Mouse (Mus musculus) neural tube, embryonic 12.5 days (tissue): ENCODE data around the gene Zxdc. TPM values are rescaled to one million over a fixed set of nuclear protein-coding genes. Genes with fewer than 3 reads are reported as not detected.

Experiments used
- ATAC-seq: fragments of 200-750 bp; cut with Nextera tagmentation; 2 replicates; pipeline ENCODE4 v1.8.0; 2017; ENCODE audit warnings: low read depth, mild to moderate bottlenecking, moderate TSS enrichment, moderate library complexity; ENCODE audit not compliant: low FRiP score
- H3K27ac ChIP-seq: fragments of 300-500 bp; sonication (generic); 2 replicates; pipeline ENCODE4 v1.5.1; 2016
- H3K27me3 ChIP-seq: fragments of 300-500 bp; sonication (generic); replicated peaks from 2 replicates; pipeline ENCODE4 v1.6.1; 2016; ENCODE audit warnings: mild to moderate bottlenecking
- H3K36me3 ChIP-seq: fragments of 300-500 bp; sonication (generic); 2 replicates; pipeline ENCODE4 v1.6.1; 2016; ENCODE audit warnings: mild to moderate bottlenecking
- H3K4me1 ChIP-seq: fragments of 300-500 bp; sonication (generic); 2 replicates; pipeline ENCODE4 v1.6.1; 2016
- H3K4me2 ChIP-seq: fragments of 300-500 bp; sonication (generic); replicated peaks from 2 replicates; pipeline ENCODE4 v1.6.1; 2016; ENCODE audit warnings: mild to moderate bottlenecking
- H3K4me3 ChIP-seq: fragments of 300-500 bp; sonication (generic); 2 replicates; pipeline ENCODE4 v1.5.1; 2016
- H3K9ac ChIP-seq: fragments of 300-500 bp; sonication (generic); 2 replicates; pipeline ENCODE4 v1.6.1; 2016; ENCODE audit warnings: mild to moderate bottlenecking
- H3K9me3 ChIP-seq: fragments of 300-500 bp; sonication (generic); 2 replicates; pipeline ENCODE4 v1.6.1; 2016; ENCODE audit warnings: mild to moderate bottlenecking
- WGBS: fragments of 180-500 bp; shearing (Covaris S2); methylation state at CpG from one replicate; pipeline ENCODE4 v1.1.7; 2016; 5-methylcytosine and 5-hydroxymethylcytosine counted together
- polyA plus RNA-seq: library from polyadenylated mRNA; unstranded; fragments of >200 nt; fragmentation: Nextera tagmentation; extraction: Ambion mirVana; gene quantifications from 2 replicates; pipeline ENCODE4 v1.2.1, GENCODE M21; 2016

Gene Zxdc
- polyA plus RNA-seq, 1 experiment from 2014 or later = 13.3 TPM

DNA sequence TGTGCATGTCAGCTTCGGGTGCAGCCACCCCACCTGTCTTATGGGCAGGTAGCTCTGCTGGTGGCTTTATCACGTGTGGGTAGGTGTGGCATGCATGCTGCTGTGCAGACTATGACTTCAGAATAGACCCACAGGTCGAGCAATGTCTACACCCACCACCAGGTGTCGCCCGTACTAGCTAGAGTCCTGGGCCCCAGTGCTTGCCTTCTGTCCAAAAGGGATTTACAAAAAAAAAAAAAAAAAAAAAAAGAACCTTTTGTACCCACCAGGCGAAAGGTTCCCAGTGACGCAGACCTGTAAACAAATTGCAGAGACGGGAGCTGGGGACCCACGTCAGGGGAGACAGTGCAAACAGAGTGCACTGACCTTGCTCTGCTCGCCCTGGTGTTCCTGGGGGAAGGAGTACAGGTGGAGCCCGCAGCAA lies 65.9 kb downstream of the Zxdc start:
- Histone ChIP-seq H3K4me1 (no peaks in the 10 kb centered on the region), H3K27me3 (no peaks in the 10 kb centered on the region), H3K4me3 (no peak overlapping the region), H3K4me2 (no peak overlapping the region), H3K27ac (no peak overlapping the region), H3K36me3 (no peaks in the 10 kb centered on the region), H3K9me3 (0 out of 2 replicates have a peak, but pooled peaks cover 4% of the 10 kb centered on the region), H3K9ac (no peak overlapping the region)
- ATAC-seq = peak; percentile 76
- WGBS = 22% methylated on average over 11 of the region's 11 CpGs

DNA sequence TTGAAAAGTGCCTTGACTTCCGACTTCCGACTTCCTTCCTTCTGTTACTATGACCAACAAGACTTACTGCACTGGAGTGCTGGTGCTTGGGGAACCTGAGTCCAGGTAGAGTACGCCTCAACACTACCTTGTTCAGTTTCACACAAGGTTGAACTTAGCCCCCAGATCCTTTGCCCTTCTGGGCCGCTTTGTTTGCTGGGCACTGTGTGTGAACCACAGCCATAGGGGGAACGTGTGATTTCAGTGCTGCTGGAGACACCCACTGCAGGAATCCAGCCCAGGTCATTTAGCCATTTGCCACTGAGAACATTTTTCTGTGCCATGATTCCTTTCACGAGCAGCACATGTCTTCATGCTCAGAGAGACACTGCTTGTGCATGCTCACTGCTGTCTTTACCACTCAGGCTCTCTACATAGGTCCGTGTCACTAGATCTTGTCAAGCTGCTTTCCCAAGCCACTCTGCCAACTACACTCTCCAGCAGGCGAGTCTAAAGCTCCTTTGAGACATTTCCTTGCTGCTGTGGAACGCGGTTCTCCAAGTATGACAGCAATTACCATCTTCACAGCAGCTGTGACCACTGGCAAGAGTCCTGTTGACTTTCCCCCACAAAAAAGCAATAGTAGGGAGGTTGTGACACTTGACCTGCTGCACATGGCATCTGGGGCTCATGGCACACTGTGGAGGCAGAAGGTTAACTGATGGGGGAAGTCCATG lies 67.1 kb downstream of the Zxdc start:
- Histone ChIP-seq H3K27ac (no peak overlapping the region), H3K4me3 (no peak overlapping the region), H3K9ac (no peak overlapping the region), H3K4me1 (no peaks in the 10 kb centered on the region), H3K36me3 (no peaks in the 10 kb centered on the region), H3K4me2 (no peak overlapping the region), H3K27me3 (no peaks in the 10 kb centered on the region), H3K9me3 (0 out of 2 replicates have a peak, but pooled peaks cover 4% of the 10 kb centered on the region)
- 86% methylated on average over 10 of the region's 10 CpGs for WGBS
- no peak for ATAC-seq

DNA sequence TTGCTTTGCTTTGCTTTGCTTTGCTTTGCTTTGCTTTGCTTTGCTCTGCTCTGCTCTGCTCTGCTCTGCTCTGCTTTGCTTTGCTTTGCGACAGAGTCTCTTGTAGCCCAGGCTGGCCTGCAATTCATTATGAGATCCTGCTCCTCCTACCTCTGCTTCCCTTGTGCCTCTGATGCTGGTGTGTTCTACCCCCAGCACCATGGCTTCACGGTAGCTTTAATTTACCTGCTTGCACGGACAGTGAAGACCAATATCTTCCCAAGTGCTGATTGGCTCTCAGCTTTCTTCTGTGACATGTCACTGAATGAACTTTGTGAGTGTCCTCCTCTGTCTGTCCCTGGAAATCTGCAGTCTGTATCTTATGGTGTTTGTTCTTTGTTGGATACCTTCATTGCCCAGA lies 67.7 kb downstream of the Zxdc start:
- Histone ChIP-seq H3K9me3 (0 out of 2 replicates have a peak, but pooled peaks cover 4% of the 10 kb centered on the region), H3K4me1 (no peaks in the 10 kb centered on the region), H3K27ac (no peak overlapping the region), H3K36me3 (no peaks in the 10 kb centered on the region), H3K4me2 (no peak overlapping the region), H3K9ac (no peak overlapping the region), H3K27me3 (no peaks in the 10 kb centered on the region), H3K4me3 (no peak overlapping the region)
- 94% methylated on average over 3 of the region's 3 CpGs for WGBS
- no peak for ATAC-seq

DNA sequence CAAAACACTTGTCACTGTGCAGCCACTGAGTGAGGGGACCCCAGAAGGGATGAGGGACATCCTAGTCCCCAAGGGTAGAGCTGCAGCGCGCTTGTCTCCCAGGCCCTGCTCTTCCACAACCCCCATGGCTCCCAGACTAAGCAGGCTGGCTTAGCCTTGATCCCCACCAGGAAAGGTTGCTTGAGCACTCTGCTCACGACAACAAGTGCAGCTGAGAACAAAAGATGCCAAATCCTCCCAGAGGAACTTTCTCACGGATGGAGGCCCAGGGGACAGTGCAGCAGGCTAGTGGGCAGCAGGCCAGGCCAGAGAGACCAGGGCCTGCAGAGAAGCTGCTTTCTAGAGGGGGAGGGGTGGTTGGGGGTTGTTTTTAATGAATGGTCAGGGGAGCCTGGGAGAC lies 77.6 kb downstream of the Zxdc start:
- Histone ChIP-seq H3K9ac (no peak overlapping the region), H3K27me3 (no peaks in the 10 kb centered on the region), H3K27ac (no peak overlapping the region), H3K36me3 (no peaks in the 10 kb centered on the region), H3K4me1 (peaks cover 6% of the 10 kb centered on the region; the same call in 1 of the 2 replicates), H3K4me3 (no peak overlapping the region), H3K4me2 (no peak overlapping the region), H3K9me3 (no peaks in the 10 kb centered on the region)
- ATAC-seq = peak; percentile 48; the same call in 1 of the 2 replicates
- WGBS = 43% methylated on average over 4 of the region's 4 CpGs

DNA sequence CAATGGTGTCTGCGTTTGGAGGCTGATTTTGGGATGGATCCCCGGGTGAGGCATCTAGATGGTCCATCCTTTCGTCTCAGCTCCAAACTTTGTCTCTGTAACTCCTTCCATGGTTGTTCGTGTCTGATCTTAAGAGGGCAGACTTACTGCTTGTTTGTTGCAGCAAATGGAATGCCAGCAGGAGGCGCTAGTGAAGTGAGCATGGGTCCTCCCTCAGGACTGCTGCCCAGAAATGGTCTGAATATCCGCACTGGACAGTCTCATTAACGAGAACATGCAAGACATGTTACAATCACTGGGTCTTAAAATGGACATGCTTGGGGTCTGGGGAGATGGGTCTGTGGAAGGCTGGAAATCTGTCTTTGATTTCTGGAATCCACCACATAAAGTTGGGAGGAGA lies 80.9 kb downstream of the Zxdc start:
- WGBS = 34% methylated on average over 7 of the region's 7 CpGs
- H3K4me2 ChIP-seq = no peak overlapping the region
- H3K27me3 ChIP-seq = no peaks in the 10 kb centered on the region
- H3K36me3 ChIP-seq = no peaks in the 10 kb centered on the region
- ATAC-seq = no peak
- H3K9ac ChIP-seq = no peak overlapping the region
- no peak overlapping the region for H3K4me3 ChIP-seq
- H3K9me3 ChIP-seq = no peaks in the 10 kb centered on the region
- peaks cover 6% of the 10 kb centered on the region; the same call in 1 of the 2 replicates for H3K4me1 ChIP-seq
- H3K27ac ChIP-seq = no peak overlapping the region

DNA sequence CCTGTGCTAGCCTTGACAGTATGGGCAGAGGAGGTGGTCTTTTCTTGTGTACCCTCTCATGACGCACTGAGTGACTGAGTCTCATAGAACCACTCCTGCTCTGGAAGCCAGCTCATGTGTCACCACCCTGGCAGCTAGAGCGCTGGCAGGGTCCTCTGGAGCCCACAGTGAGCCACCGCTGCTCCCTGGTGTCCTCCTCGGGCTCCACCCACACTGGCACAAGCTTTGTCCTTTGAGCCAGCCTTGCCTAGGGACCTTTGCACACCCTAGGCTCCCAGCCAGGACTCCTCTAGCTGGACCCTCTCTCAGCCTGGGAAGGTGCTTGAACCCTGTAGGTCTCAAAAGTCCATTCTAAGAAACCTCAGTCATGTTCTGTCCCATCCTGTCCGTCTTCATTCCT lies 81.4 kb downstream of the Zxdc start:
- ATAC-seq = no peak
- no peaks in the 10 kb centered on the region for H3K9me3 ChIP-seq

DNA sequence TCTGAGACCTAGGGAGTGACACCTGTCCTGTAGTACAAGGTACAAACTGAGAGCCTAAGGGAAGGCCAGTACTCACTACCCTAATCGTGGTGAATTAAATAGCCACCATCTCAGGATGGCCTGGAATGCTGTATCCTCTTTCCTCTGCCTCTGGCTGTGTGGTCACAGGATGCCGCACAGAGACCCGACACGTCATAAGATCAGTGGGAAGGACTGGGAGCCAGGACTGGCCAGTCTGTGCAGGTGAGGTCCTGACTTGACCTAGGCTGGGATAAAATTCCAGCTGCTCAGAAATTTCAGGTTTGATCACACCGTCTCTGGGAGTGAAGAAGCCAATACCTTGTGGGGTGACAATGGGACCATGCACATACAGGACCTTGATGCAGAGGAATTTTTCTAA lies 82.2 kb downstream of the Zxdc start:
- Histone ChIP-seq H3K27ac (no peak overlapping the region), H3K4me2 (no peak overlapping the region), H3K9me3 (no peaks in the 10 kb centered on the region), H3K9ac (no peak overlapping the region), H3K4me1 (peaks cover 6% of the 10 kb centered on the region; the same call in 1 of the 2 replicates), H3K4me3 (no peak overlapping the region), H3K36me3 (no peaks in the 10 kb centered on the region), H3K27me3 (no peaks in the 10 kb centered on the region)
- WGBS = 89% methylated on average over 5 of the region's 5 CpGs
- no peak for ATAC-seq

More for the DNA sequence above, 81.4 kb downstream of the Zxdc start:
- 74% methylated on average over 5 of the region's 5 CpGs for WGBS
- H3K36me3 ChIP-seq = no peaks in the 10 kb centered on the region
- H3K27ac ChIP-seq = no peak overlapping the region
- H3K9ac ChIP-seq = no peak overlapping the region
- H3K4me1 ChIP-seq = peaks cover 6% of the 10 kb centered on the region; the same call in 1 of the 2 replicates
- no peaks in the 10 kb centered on the region for H3K27me3 ChIP-seq
- no peak overlapping the region for H3K4me3 ChIP-seq
- no peak overlapping the region for H3K4me2 ChIP-seq

DNA sequence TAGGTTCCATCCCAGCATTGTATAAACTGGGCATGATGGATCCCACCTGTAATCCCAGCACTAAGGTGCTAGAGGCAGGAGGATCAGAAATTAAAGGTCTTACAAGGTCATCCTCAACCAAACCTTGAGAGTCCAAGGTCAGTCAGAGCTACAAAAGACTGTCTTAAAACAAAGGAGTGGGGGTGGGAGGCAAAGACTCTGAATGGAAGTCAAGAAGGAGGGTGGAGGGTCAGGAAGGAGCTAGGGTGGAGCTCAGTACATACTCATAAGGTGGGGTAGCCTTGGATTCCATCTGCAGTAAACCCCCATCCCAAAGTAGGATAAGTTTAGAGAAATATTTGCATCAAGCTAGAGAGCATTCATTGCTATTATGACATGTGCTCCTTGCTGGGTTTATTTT lies 83.3 kb downstream of the Zxdc start:
- Histone ChIP-seq H3K4me3 (no peak overlapping the region), H3K9ac (no peak overlapping the region), H3K27ac (no peak overlapping the region), H3K4me1 (no peaks in the 10 kb centered on the region), H3K9me3 (no peaks in the 10 kb centered on the region), H3K4me2 (no peak overlapping the region), H3K27me3 (no peaks in the 10 kb centered on the region), H3K36me3 (no peaks in the 10 kb centered on the region)
- no peak for ATAC-seq

Other genes with a start within 250 kb of the Zxdc start
- not detected in 2 replicates for gene Vmn1r51, start 246.9 kb upstream of the Zxdc start, polyA plus RNA-seq
- not detected in 2 replicates for gene Vmn1r52, start 194.7 kb upstream of the Zxdc start, polyA plus RNA-seq
- not detected in 2 replicates for gene V1ra8, start 166.7 kb upstream of the Zxdc start, polyA plus RNA-seq
- not detected in 2 replicates for gene Vmn1r53, start 145.1 kb upstream of the Zxdc start, polyA plus RNA-seq
- not detected in 2 replicates for gene Vmn1r54, start 123.2 kb upstream of the Zxdc start, polyA plus RNA-seq
- gene BC048671, start 68.3 kb upstream of the Zxdc start, polyA plus RNA-seq = not detected in 2 replicates
- gene Chst13, start 44.3 kb upstream of the Zxdc start, polyA plus RNA-seq = not detected in 2 replicates
- gene Uroc1, start 36.2 kb upstream of the Zxdc start, polyA plus RNA-seq = not detected in 2 replicates
- gene Cfap100, start 59.3 kb downstream of the Zxdc start, polyA plus RNA-seq = 2.1 and 2.9 TPM in 2 replicates
- 6.1 and 6.6 TPM in 2 replicates for gene Klf15, start 93.1 kb downstream of the Zxdc start, polyA plus RNA-seq
- gene Aldh1l1, start 116.9 kb downstream of the Zxdc start, polyA plus RNA-seq = 9.5 and 9.7 TPM in 2 replicates
- 4.0 and 4.1 TPM in 2 replicates for gene Slc41a3, start 235.2 kb downstream of the Zxdc start, polyA plus RNA-seq